Mouse (Mus musculus) C3H10T1/2 (cell line): ENCODE measurements around the gene Dnajc11. TPM values are rescaled to one million over a fixed set of nuclear protein-coding genes. Genes with fewer than 3 reads are reported as not detected.

Experiments used
- polyA plus RNA-seq, 2 experiments: library from polyadenylated mRNA; unstranded; fragments of >200 nt; fragmentation: generic; extraction: Trizol; gene quantifications; one replicate each; pipeline ENCODE4 v1.2.1; 2012; ENCODE audit warnings: missing spikeins in 2 of 2

Dnajc11 gene
- 10 to 100 TPM; 30.3 to 36.1 TPM for polyA plus RNA-seq

DNA sequence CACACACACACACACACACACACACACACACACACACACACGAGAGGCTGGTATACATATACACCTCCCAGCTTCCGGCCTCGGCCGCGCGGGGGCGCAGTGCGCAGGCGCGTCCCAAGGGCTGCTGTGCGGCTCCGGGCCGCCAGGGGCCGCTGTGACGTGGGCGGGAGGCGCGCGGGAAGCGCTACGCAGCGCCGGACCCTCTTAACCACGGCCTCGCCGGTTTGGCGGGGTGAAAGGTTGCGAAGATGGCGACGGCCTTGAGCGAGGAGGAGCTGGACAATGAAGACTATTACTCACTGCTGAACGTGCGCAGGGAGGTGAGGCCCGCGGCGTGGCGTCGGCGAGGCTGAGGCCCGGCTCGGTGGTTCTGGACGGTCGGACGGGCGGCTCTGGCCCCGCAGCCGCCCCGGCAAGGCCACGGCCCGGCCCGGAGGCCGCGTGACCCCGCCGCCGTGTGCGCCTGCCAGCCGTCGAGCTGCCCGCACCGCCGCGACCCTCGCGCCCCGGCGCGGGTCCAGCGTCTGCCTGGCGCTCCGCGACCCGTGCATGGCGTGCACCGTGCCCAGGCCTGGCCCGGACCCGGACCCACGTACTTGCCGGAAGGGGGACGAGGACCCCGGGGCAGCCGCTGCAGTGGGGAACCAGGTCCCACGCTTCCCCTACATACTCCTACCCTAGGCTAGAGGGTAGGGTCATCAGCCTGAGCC, at the start of gene Dnajc11:
Gene Dnajc11, plus strand, starts transcription at position 187 of the 710 bp plus-strand sequence.

DNA sequence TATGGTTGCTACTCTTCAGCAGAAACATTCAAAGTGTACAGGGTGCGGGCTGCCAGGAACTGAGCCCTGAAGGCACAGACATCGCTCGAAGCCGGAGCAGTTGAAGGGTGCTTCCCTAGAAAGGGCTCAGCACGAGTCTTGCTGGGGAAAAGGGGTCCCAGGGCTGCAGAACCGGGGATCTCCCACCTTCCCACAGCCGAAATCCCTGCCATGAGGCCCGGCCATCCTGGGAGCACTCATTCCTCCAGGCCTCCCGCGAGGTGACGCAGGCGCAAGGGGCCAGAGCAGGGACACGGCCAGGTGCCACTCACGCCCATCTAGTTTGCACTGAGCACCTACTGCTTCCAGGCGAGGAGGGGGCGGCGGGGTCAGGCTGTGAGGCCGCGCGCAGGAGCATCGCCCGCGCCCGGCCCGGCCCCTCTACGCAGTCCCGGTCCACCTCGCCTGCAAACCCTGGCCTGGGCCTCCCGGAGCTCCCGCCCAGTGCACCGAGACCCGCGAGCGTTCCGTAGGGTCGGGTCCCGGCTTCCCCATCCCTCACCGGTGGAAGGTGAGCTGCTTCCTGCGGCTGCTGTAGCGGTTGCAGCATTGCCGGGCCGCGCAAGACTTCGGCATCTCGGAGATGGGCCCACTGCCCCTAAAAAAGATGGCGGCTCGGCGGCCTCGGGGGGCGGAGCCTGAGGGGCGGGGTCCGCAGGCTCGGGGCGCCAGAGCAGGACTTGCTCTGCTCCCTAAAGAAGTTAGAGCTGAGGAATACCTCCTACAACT, 55.0 kb downstream of the Dnajc11 start, which contains the start of gene Thap3:
Gene Thap3, minus strand, starts transcription at position 656 of the 768 bp plus-strand sequence.

DNA sequence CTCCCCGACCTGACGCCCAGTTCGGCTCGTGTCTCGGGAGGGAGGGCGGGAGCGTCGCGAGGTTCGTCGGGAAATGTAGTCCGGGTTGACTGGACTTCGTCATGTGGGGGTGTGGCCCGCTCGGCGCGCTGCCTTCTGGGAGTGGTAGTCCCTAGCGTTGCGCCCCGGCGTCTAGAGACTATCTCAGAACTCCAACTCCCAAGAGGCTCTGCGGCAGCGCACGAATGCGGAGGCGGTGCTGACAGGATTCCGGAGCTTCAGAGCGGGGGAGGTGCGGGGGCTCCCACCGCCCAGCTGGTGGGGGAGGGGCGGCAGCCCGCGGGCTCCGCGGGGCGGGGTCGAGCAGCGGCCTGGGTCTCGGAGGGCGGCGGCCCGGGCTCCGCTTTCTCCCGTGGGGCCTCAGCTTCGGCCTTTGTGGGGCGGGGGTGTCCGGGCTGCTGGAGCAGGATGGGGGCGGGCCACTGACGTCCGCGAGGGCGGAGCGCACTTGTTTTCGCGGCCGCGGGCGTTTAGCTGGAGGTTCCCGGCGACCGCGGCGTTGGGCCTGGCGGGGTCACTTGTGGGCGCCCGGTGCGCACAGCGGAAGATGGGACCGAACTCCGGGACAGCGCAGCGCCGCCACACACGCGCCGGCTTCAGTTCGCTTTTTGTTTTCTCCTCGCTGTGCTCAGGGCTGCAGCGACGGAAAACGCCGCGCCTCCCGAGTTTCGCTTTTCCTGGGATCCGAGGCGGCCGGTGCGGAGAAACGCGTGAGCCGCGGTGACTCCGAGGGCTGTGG, 62.9 kb downstream of the Dnajc11 start, which contains the start of gene Phf13:
Gene Phf13, minus strand, starts transcription at position 86 of the 778 bp plus-strand sequence.

GRCm38 (mm10) chr4:152008622-152009075, 75.2 kb downstream of the Dnajc11 start, which contains the start of gene Klhl21:
Gene Klhl21, plus strand, starts transcription at chr4:152008803.

GRCm38 (mm10) chr4:152027524-152027923, 94.0 kb downstream of the Dnajc11 start, which contains the start of gene Zbtb48:
Gene Zbtb48, minus strand, starts transcription at chr4:152027671.

Other genes with a start within 250 kb of the Dnajc11 start
- gene Camta1, start 71.8 kb upstream of the Dnajc11 start, polyA plus RNA-seq: 10 to 100 TPM; 31.9 to 35.1 TPM
- 10 to 100 TPM; 25.3 to 55.1 TPM for gene Thap3, start 55.3 kb downstream of the Dnajc11 start, polyA plus RNA-seq
- gene Phf13, start 62.6 kb downstream of the Dnajc11 start, polyA plus RNA-seq: 10 to 100 TPM in 1 of 2 experiments, 1 to 10 TPM in 1; 5.6 to 19.0 TPM
- gene Klhl21, start 75.1 kb downstream of the Dnajc11 start, polyA plus RNA-seq: 1 to 10 TPM; 4.6 to 7.4 TPM
- 1 to 10 TPM; 4.5 to 8.4 TPM for gene Zbtb48, start 94.0 kb downstream of the Dnajc11 start, polyA plus RNA-seq
- gene Tas1r1, start 104.9 kb downstream of the Dnajc11 start, polyA plus RNA-seq: under 1 TPM; 0.06 to 0.44 TPM
- 10 to 100 TPM; 10.1 to 10.4 TPM for gene Nol9, start 105.6 kb downstream of the Dnajc11 start, polyA plus RNA-seq
- gene Plekhg5, start 138.8 kb downstream of the Dnajc11 start, polyA plus RNA-seq: 10 to 100 TPM in 1 of 2 experiments, 1 to 10 TPM in 1; 3.5 to 37.6 TPM
- 1 to 10 TPM in 1 of 2 experiments, under 1 TPM in 1; 0.04 to 8.1 TPM for gene Tnfrsf25, start 182.2 kb downstream of the Dnajc11 start, polyA plus RNA-seq
- 1 to 10 TPM in 1 of 2 experiments, under 1 TPM in 1; 0.40 to 1.6 TPM for gene Espn, start 218.7 kb downstream of the Dnajc11 start, polyA plus RNA-seq
- gene Hes2, start 225.2 kb downstream of the Dnajc11 start, polyA plus RNA-seq: not detected
- 100 to 1,000 TPM; 212 to 321 TPM for gene Acot7, start 244.4 kb downstream of the Dnajc11 start, polyA plus RNA-seq